ENCODE assay signal across 7 mouse cellular contexts in the genomic region with DNA sequence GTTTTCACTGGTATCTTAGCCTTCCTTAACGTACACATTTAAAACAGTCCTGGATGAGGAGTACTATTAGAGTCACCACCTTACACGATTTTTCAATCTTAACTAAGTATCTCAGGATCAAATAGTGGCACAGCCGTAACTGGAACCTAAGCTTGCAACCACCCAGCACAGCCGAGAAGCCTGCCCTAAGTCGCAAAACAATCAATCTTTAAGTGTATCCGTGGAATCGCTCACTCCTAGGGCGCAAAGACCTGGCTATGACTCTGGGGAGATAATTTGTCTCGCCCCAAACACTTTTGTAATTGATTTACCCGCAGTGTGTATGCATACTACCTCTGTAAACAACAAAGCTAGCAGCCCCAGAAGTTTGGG.
DNase-seq lines count a peak whose midpoint lies in the region; ATAC-seq and TF ChIP-seq lines count a peak whose summit lies in the region.

No protein-coding gene starts in this region.

- H3K27ac ChIP-seq in neural tube, embryonic 11.5 days (ENCODE audit: low read depth, low read length): no peak overlapping the region
- H3K27ac ChIP-seq in forebrain, embryonic 12.5 days: no peak overlapping the region
- H3K27ac ChIP-seq in liver, embryonic 11.5 days (ENCODE audit: low read depth, low read length): no peak overlapping the region
- H3K27ac ChIP-seq in stomach, postnatal 0 days (replicated peaks): no peak overlapping the region

- H3K4me3 ChIP-seq in neural tube, embryonic 11.5 days (ENCODE audit: low read depth, low read length): peak overlapping the region; percentile 85
- H3K4me3 ChIP-seq in forebrain, embryonic 12.5 days (replicated peaks): peak overlapping the region; percentile 90
- peak overlapping the region; percentile 90 for H3K4me3 ChIP-seq in liver, embryonic 11.5 days (ENCODE audit: low read depth, low read length)
- peak overlapping the region; percentile 82 for H3K4me3 ChIP-seq in stomach, postnatal 0 days (ENCODE audit: low read depth, low read length)

- peaks cover 3% of the 10 kb centered on the region for H3K4me1 ChIP-seq in neural tube, embryonic 11.5 days (ENCODE audit: control insufficient read depth, insufficient read depth, low read length)
- H3K4me1 ChIP-seq in forebrain, embryonic 12.5 days: peaks cover 21% of the 10 kb centered on the region
- peaks cover 7% of the 10 kb centered on the region for H3K4me1 ChIP-seq in liver, embryonic 11.5 days (replicated peaks; ENCODE audit: control insufficient read depth, insufficient read depth, low read length)
- H3K4me1 ChIP-seq in stomach, postnatal 0 days (replicated peaks; ENCODE audit: control insufficient read depth, insufficient read depth): no peaks in the 10 kb centered on the region

- H3K36me3 ChIP-seq in neural tube, embryonic 11.5 days (ENCODE audit: control insufficient read depth, insufficient read depth, low read length): no peaks in the 10 kb centered on the region
- H3K36me3 ChIP-seq in forebrain, embryonic 12.5 days (replicated peaks): peaks cover 14% of the 10 kb centered on the region
- H3K36me3 ChIP-seq in liver, embryonic 11.5 days (ENCODE audit: control insufficient read depth, insufficient read depth, low read length): no peaks in the 10 kb centered on the region
- H3K36me3 ChIP-seq in stomach, postnatal 0 days (ENCODE audit: control insufficient read depth, insufficient read depth, low read length): no peaks in the 10 kb centered on the region

- peak; percentile 42 for ATAC-seq in neural tube, embryonic 11.5 days (ENCODE audit: insufficient read depth, low FRiP score, low TSS enrichment)
- no peak; the same call in 1 of the 2 replicates for ATAC-seq in forebrain, embryonic 12.5 days (ENCODE audit: low FRiP score)
- peak; percentile 68 for ATAC-seq in liver, embryonic 11.5 days (replicated peaks; ENCODE audit: low FRiP score)
- ATAC-seq in stomach, postnatal 0 days (ENCODE audit: low FRiP score, low TSS enrichment): peak; percentile 50; the same call in 1 of the 2 replicates

- H3K9ac ChIP-seq in neural tube, embryonic 11.5 days (ENCODE audit: low read length): peak overlapping the region; percentile 47
- H3K9ac ChIP-seq in forebrain, embryonic 12.5 days: peak overlapping the region; percentile 36; the same call in 1 of the 2 replicates
- H3K9ac ChIP-seq in liver, embryonic 11.5 days (ENCODE audit: low read depth, low read length): peak overlapping the region; percentile 75
- H3K9ac ChIP-seq in stomach, postnatal 0 days (ENCODE audit: low read length): no peak overlapping the region

- TF ChIP-seq CTCF in stomach, postnatal 0 days (IDR thresholded peaks at IDR 0.05; ENCODE audit: low read depth): no peak

- DNase-seq in neural tube, embryonic 11.5 days (ENCODE audit: low spot score): no peak
- no peak for DNase-seq in neural tube, embryonic 10.5 days (ENCODE audit: extremely low spot score, low spot score)
- no peak for DNase-seq in liver, embryonic 11.5 days (ENCODE audit: low spot score)
- DNase-seq in stomach, postnatal 0 days (ENCODE audit: low spot score): no peak
- DNase-seq in natural killer cell, adult 2 months (ENCODE audit: low spot score in 2 of 2): no peak
- no peak for DNase-seq in frontal cortex, adult 2 months (ENCODE audit: extremely low spot score in 1 of 2, low spot score in 1 of 2)

- no peak for TF ChIP-seq EP300 in stomach, postnatal 0 days (optimal IDR thresholded peaks at IDR 0.05)

- no peaks in the 10 kb centered on the region for H3K9me3 ChIP-seq in neural tube, embryonic 11.5 days (ENCODE audit: control insufficient read depth, low read length)
- no peaks in the 10 kb centered on the region for H3K9me3 ChIP-seq in forebrain, embryonic 12.5 days
- H3K9me3 ChIP-seq in liver, embryonic 11.5 days (ENCODE audit: control insufficient read depth, low read length): no peaks in the 10 kb centered on the region
- H3K9me3 ChIP-seq in stomach, postnatal 0 days (ENCODE audit: control insufficient read depth, low read length): no peaks in the 10 kb centered on the region

- WGBS in neural tube, embryonic 11.5 days: 7% methylated on average over 10 of the region's 10 CpGs
- 4% methylated on average over 10 of the region's 10 CpGs for WGBS in forebrain, embryonic 12.5 days
- WGBS in liver, embryonic 11.5 days: 7% methylated on average over 10 of the region's 10 CpGs
- WGBS in stomach, postnatal 0 days: 3% methylated on average over 10 of the region's 10 CpGs

- peak overlapping the region; percentile 42 for H3K4me2 ChIP-seq in neural tube, embryonic 11.5 days (ENCODE audit: low read depth)
- H3K4me2 ChIP-seq in forebrain, embryonic 12.5 days: peak overlapping the region; percentile 55
- peak overlapping the region; percentile 90 for H3K4me2 ChIP-seq in liver, embryonic 11.5 days
- H3K4me2 ChIP-seq in stomach, postnatal 0 days (replicated peaks; ENCODE audit: low read depth): peak overlapping the region; percentile 48

- no peaks in the 10 kb centered on the region for H3K27me3 ChIP-seq in neural tube, embryonic 11.5 days (ENCODE audit: control insufficient read depth, insufficient read depth, low read length)
- H3K27me3 ChIP-seq in forebrain, embryonic 12.5 days: no peaks in the 10 kb centered on the region
- H3K27me3 ChIP-seq in liver, embryonic 11.5 days (replicated peaks; ENCODE audit: control insufficient read depth, insufficient read depth, low read length): no peaks in the 10 kb centered on the region
- no peaks in the 10 kb centered on the region for H3K27me3 ChIP-seq in stomach, postnatal 0 days (ENCODE audit: control insufficient read depth, insufficient read depth, low read length)
